Mouse (Mus musculus): ENCODE results near the gene Lmod1. TPM values are rescaled to one million over a fixed set of nuclear protein-coding genes. Genes with fewer than 3 reads are reported as not detected.

Lmod1 gene
- total and polyA plus RNA-seq, 2 experiments from 2014 or later = 0.24 TPM; not detected in 1

DNA sequence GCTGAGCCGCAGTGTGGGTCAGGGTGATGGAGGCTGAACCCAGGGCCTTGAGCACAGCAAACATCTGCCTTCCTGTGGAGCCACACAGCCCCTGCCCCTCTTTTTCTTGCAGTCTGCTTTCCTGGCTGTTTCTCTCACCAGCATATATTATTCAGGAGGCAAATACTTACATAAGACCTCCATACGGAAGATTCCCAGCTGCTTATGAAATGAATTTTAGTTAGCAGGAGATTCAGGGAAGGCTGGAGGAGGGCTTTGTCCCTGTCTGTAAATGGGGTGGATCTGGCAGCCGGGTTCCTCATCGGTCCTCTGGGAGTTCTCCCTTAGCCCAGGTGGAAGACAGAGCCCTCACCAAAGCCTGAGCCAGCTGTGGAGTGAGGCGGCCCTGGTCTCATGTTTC lies 3.8 kb downstream of the Lmod1 start:
- WGBS = 74% methylated on average over 5 of the region's 5 CpGs
- Histone ChIP-seq H3K4me3 (ENCODE audit: low read length) (no peak overlapping the region), H3K27me3 (ENCODE audit: insufficient read depth, low read length) (no peaks in the 10 kb centered on the region), H3K4me2 (ENCODE audit: low read depth, low read length) (no peak overlapping the region), H3K9ac (replicated peaks; ENCODE audit: low read length) (no peak overlapping the region), H3K4me1 (ENCODE audit: insufficient read depth, low read length) (no peaks in the 10 kb centered on the region), H3K9me3 (ENCODE audit: low read length) (no peaks in the 10 kb centered on the region), H3K27ac (no peak overlapping the region), H3K36me3 (ENCODE audit: insufficient read depth, low read length) (no peaks in the 10 kb centered on the region)
- no peak for TF ChIP-seq CTCF (IDR thresholded peaks at IDR 0.05; ENCODE audit: low read depth)
- DNase-seq (ENCODE audit: low spot score) = no peak
- no peak for ATAC-seq

DNA sequence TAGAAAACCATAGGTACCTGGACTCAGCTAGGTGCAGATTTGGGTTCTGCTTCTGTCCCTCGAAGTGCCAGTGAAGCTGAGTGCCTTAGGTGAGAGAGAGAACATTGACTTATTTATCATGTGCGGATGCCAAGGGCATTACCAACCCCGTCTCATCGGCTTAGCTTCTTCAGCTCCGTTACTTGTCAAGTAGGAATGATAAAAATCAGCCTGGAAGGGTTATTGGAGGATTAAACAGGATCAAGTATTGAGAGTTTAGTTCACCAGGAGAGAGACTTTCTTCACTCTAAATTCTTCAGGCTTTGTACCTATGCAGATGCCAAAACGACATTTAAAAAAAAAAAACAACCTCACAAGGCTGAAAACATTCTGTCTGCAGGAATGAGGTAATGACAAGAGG lies 6.0 kb downstream of the Lmod1 start:
- Histone ChIP-seq H3K4me1 (ENCODE audit: insufficient read depth, low read length) (no peaks in the 10 kb centered on the region), H3K9ac (replicated peaks; ENCODE audit: low read length) (no peak overlapping the region), H3K27ac (no peak overlapping the region), H3K27me3 (ENCODE audit: insufficient read depth, low read length) (no peaks in the 10 kb centered on the region), H3K4me3 (ENCODE audit: low read length) (no peak overlapping the region), H3K36me3 (ENCODE audit: insufficient read depth, low read length) (no peaks in the 10 kb centered on the region), H3K9me3 (ENCODE audit: low read length) (no peaks in the 10 kb centered on the region), H3K4me2 (ENCODE audit: low read depth, low read length) (no peak overlapping the region)
- TF ChIP-seq CTCF (IDR thresholded peaks at IDR 0.05; ENCODE audit: low read depth) = no peak
- DNase-seq (ENCODE audit: low spot score) (no peak), ATAC-seq (no peak)
- 69% methylated on average over 6 of the region's 6 CpGs for WGBS

- DNase-seq (ENCODE audit: low spot score) (no peak), ATAC-seq (no peak)
- no peak overlapping the region for H3K27ac ChIP-seq
- no peaks in the 10 kb centered on the region for H3K27me3 ChIP-seq (ENCODE audit: insufficient read depth, low read length)
- no peaks in the 10 kb centered on the region for H3K9me3 ChIP-seq (ENCODE audit: low read length)
- no peak overlapping the region for H3K9ac ChIP-seq (replicated peaks; ENCODE audit: low read length)
- no peak overlapping the region for H3K4me3 ChIP-seq (ENCODE audit: low read length)
- no peak for TF ChIP-seq CTCF (IDR thresholded peaks at IDR 0.05; ENCODE audit: low read depth)
- no peak overlapping the region for H3K4me2 ChIP-seq (ENCODE audit: low read depth, low read length)
- H3K36me3 ChIP-seq (ENCODE audit: insufficient read depth, low read length) = no peaks in the 10 kb centered on the region
- no peaks in the 10 kb centered on the region for H3K4me1 ChIP-seq (ENCODE audit: insufficient read depth, low read length)
- WGBS = 70% methylated on average over 8 of the region's 8 CpGs
Observed at GRCm38 (mm10) chr1:135341947-135342346, 17.3 kb downstream of the Lmod1 start.

DNA sequence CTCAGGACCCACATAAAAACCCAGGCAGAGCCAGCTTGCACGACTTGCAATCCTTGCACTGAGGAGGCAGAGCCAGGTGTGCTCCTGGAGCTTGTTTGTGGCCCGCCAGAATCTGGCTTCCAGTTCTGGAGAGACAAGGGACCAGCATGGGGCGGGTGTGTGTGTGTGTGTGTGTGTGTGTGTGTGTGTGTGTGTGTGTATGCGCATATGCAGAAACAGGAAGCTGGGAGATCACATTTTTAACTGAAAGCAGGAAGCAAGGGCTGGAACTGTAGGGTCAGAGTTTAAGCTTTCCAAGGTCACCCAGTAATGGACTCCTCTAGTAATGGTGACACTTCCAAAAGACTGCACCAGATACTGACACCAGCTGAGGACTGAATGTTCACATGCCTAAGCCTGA lies 19.4 kb downstream of the Lmod1 start:
- WGBS = 54% methylated on average over 4 of the region's 4 CpGs
- H3K27ac ChIP-seq = no peak overlapping the region
- ATAC-seq (no peak), DNase-seq (ENCODE audit: low spot score) (no peak)
- TF ChIP-seq CTCF (IDR thresholded peaks at IDR 0.05; ENCODE audit: low read depth) = no peak
- no peaks in the 10 kb centered on the region for H3K4me1 ChIP-seq (ENCODE audit: insufficient read depth, low read length)
- no peaks in the 10 kb centered on the region for H3K9me3 ChIP-seq (ENCODE audit: low read length)
- no peaks in the 10 kb centered on the region for H3K27me3 ChIP-seq (ENCODE audit: insufficient read depth, low read length)
- H3K4me2 ChIP-seq (ENCODE audit: low read depth, low read length) = no peak overlapping the region
- no peaks in the 10 kb centered on the region for H3K36me3 ChIP-seq (ENCODE audit: insufficient read depth, low read length)
- H3K9ac ChIP-seq (replicated peaks; ENCODE audit: low read length) = no peak overlapping the region
- H3K4me3 ChIP-seq (ENCODE audit: low read length) = no peak overlapping the region

GRCm38 (mm10) chr1:135346891-135347290 lies 22.3 kb downstream of the Lmod1 start:
- 69% methylated on average over 3 of the region's 3 CpGs for WGBS
- no peak overlapping the region for H3K4me2 ChIP-seq (ENCODE audit: low read depth, low read length)
- DNase-seq (ENCODE audit: low spot score) (no peak), ATAC-seq (no peak)
- H3K36me3 ChIP-seq (ENCODE audit: insufficient read depth, low read length) = no peaks in the 10 kb centered on the region
- no peaks in the 10 kb centered on the region for H3K4me1 ChIP-seq (ENCODE audit: insufficient read depth, low read length)
- no peak overlapping the region for H3K9ac ChIP-seq (replicated peaks; ENCODE audit: low read length)
- H3K27me3 ChIP-seq (ENCODE audit: insufficient read depth, low read length) = no peaks in the 10 kb centered on the region
- H3K9me3 ChIP-seq (ENCODE audit: low read length) = no peaks in the 10 kb centered on the region
- H3K27ac ChIP-seq = no peak overlapping the region
- no peak overlapping the region for H3K4me3 ChIP-seq (ENCODE audit: low read length)
- TF ChIP-seq CTCF (IDR thresholded peaks at IDR 0.05; ENCODE audit: low read depth) = no peak

DNA sequence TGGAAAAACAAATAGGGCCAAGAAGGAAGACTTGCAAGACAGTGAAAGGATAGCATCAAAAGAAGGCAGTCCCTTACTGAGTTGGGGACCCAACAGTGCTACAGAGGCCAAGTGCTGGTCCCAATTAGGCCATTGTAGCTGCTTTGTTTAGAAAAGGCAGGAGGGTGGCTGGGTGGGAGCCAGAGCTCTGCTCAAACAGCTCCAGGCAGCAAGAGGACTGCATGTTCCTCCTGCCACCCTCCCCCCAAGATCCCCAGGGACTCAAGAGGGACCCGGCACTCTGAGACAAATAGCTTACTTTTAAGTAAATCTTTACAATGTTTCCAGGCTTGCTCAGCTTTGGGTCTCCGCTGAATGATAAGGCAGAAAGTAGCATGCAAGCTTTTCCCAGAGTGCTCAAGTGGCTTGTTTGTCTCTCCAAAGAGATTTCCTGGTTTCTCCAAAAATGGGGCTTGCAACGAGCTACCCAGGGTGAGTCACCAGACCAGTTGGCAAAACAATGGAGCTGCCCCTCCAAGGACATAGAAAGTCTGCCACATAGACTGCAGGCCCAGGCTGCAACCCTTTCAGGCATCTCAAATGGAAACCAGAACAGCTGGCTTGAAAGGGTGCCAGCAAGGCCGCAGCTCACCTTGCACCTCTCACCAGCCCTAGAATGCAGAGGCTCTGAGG lies 23.0 kb downstream of the Lmod1 start:
- H3K4me2 ChIP-seq (ENCODE audit: low read depth, low read length) = no peak overlapping the region
- H3K4me1 ChIP-seq (ENCODE audit: insufficient read depth, low read length) = no peaks in the 10 kb centered on the region
- no peak for TF ChIP-seq CTCF (IDR thresholded peaks at IDR 0.05; ENCODE audit: low read depth)
- DNase-seq (ENCODE audit: low spot score) (peak; percentile 10), ATAC-seq (no peak)
- no peak overlapping the region for H3K4me3 ChIP-seq (ENCODE audit: low read length)
- H3K27ac ChIP-seq = no peak overlapping the region
- H3K9me3 ChIP-seq (ENCODE audit: low read length) = no peaks in the 10 kb centered on the region
- 58% methylated on average over 4 of the region's 4 CpGs for WGBS
- H3K9ac ChIP-seq (replicated peaks; ENCODE audit: low read length) = no peak overlapping the region
- H3K27me3 ChIP-seq (ENCODE audit: insufficient read depth, low read length) = no peaks in the 10 kb centered on the region
- no peaks in the 10 kb centered on the region for H3K36me3 ChIP-seq (ENCODE audit: insufficient read depth, low read length)

DNA sequence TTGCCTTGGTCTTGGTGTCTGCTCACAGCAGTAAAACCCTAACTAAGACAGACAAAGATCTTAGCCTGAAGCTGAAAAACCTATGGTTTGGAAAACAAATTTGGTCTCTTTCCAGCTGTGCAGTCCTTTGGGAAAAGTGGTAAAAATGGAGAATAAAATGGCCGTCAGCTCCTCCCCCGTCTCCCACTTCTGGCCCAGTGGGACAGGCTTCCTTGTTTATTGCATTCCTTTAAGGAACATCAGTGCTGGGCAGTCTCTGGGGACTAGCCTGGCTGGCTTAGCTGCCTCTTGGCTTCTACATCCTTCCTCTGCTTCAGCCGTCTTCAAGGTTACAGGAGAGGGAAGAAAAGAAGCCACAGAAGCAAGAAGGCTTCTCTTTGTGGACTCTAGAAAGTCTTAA lies 27.3 kb downstream of the Lmod1 start:
- Histone ChIP-seq H3K9ac (replicated peaks; ENCODE audit: low read length) (no peak overlapping the region), H3K36me3 (ENCODE audit: insufficient read depth, low read length) (no peaks in the 10 kb centered on the region), H3K27ac (no peak overlapping the region), H3K4me1 (ENCODE audit: insufficient read depth, low read length) (no peaks in the 10 kb centered on the region), H3K4me2 (ENCODE audit: low read depth, low read length) (no peak overlapping the region), H3K27me3 (ENCODE audit: insufficient read depth, low read length) (no peaks in the 10 kb centered on the region), H3K4me3 (ENCODE audit: low read length) (no peak overlapping the region), H3K9me3 (ENCODE audit: low read length) (no peaks in the 10 kb centered on the region)
- TF ChIP-seq CTCF (IDR thresholded peaks at IDR 0.05; ENCODE audit: low read depth) = no peak
- peak; percentile 13 for DNase-seq (ENCODE audit: low spot score)
- no peak for ATAC-seq
- WGBS = 75% methylated on average over 3 of the region's 3 CpGs
